Mouse (Mus musculus) c-Kit-negative CD71-positive TER-119-positive erythroid progenitor cells, embryonic 14.5 days (primary cell): Measurements from ENCODE around the gene Rps19.

ENCODE experiments used
- DNase-seq: peaks from one replicate; pipeline ENCODE4 v3.0.0-alpha.2; 2013; ENCODE audit warnings: low read depth, low spot score

Rps19 gene

GRCm38 (mm10) chr7:24902630-24903443 is 18.7 kb downstream of the Rps19 start, which contains the start of gene Arhgef1:
Arhgef1 (plus strand) TSS chr7:24902912.
- DNase-seq = peak; percentile 69

- DNase-seq = peak; percentile 39
Measured at GRCm38 (mm10) chr7:24903444-24903825, 19.3 kb downstream of the Rps19 start.

DNA sequence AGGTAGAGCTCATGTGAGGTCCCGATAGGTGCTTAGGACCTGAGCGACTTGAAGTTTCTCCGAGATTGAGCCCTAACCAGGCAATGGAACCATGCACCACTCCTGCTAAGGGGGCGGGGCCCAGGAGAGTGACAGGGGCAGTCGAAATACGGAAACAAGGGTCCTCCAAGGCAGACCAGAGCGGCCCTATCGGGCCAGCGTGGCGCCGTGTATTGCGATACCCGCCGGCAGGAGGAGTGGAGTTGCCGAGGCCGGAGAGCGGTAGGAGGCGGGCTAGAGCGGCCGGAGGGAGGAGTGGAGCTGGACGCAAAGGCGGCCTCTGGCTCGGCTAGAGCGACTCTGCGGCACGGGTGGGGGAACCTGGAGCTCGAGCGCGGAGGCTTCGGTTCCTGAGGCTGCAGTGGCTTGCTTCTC is 19.9 kb downstream of the Rps19 start:
- peak; percentile 92 for DNase-seq

- DNase-seq = peak; percentile 76
Measured at GRCm38 (mm10) chr7:24904936-24905335, 20.8 kb downstream of the Rps19 start.

- DNase-seq = no peak
Measured at GRCm38 (mm10) chr7:24906551-24906950, 22.4 kb downstream of the Rps19 start.

GRCm38 (mm10) chr7:24907211-24907748 is 23.1 kb downstream of the Rps19 start:
- no peak for DNase-seq

GRCm38 (mm10) chr7:24912480-24912879 is 28.3 kb downstream of the Rps19 start:
- DNase-seq = no peak

DNA sequence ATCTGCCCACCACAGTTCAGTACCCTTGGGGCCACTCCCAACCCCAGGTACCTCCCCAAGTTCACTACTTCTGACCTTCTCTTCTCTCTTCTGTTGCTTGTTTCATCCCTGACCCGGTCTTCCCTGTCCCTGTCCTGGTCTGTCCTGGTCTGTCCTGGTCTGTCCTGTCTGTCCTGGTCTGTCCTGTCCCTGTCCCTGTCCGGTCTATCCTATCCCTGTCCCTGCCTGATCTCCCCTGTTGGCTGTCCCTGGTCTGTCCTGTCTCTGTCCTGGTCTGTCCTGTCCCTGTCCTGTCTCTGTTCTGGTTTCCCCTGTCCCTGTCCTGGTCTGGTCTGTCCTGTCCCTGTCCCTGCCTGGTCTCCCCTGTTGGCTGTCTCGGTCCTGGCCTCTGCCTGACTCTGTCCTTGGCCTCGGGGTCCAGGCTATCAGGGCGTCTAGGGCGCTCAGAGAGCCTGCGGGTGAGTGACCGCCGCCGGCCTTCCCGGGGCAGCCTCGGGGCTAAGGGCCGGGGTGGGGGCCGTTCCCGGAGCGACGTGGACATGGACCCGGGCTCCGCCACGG is 34.7 kb downstream of the Rps19 start:
- DNase-seq = no peak

- no peak for DNase-seq
Measured at GRCm38 (mm10) chr7:24919728-24920127, 35.6 kb downstream of the Rps19 start.

GRCm38 (mm10) chr7:24930475-24930874 is 46.3 kb downstream of the Rps19 start:
- DNase-seq = no peak

DNA sequence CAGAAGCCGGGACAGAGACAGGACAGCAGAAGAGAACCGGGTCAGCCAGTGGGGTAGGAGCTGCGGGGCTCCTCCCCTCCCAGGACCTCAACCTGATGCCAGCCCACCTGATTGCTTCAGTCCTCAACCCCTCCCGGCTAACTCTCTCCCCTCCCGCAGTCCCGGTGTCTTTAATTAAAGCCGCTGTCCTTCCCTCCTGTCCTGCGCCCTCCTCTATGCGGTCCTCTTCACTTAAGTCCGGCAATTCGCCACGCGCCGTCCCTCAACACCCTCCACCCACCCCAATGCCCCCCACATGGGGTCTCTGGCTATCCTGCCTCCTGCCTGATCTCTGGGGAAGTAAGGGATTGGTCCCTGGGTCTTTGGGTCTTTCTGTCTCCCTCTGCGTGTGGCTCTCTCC is 47.5 kb downstream of the Rps19 start:
- no peak for DNase-seq
